Mouse (Mus musculus): ENCODE data around the gene Abi3. TPM values are rescaled to one million over a fixed set of nuclear protein-coding genes. Genes with fewer than 3 reads are reported as not detected.
"Not testable (repeated sequence)": the region's sequence is repeated elsewhere in the genome, so short reads cannot be mapped to it uniquely, and the experiment has no call there.

Abi3 gene
- total RNA-seq (2021), result 1 to 10 TPM; 3.3 to 4.9 TPM
- long read RNA-seq, experiment 1, full-length matches to known transcripts, result 1 of 3 reads
- long read RNA-seq, experiment 1, partial matches to known transcripts, result 1 of 3 reads
- long read RNA-seq, experiment 1, other reads (novel, unspliced or antisense), result 1 of 3 reads
- long read RNA-seq, experiment 2, full-length matches to known transcripts, result 2 of 2 reads
- long read RNA-seq, experiment 2, partial matches to known transcripts, result 0 of 2 reads
- long read RNA-seq, experiment 2, other reads (novel, unspliced or antisense), result 0 of 2 reads

GRCm38 (mm10) chr11:95842074-95842681 is at the start of gene Abi3:
Abi3 (minus strand) TSS chr11:95842476.
- peak; percentile 52 for DNase-seq
- intact Hi-C loops (cut with DNase I; ENCODE audit: low total_unique reads), result no loop called here

GRCm38 (mm10) chr11:95890462-95891051 is 48.3 kb upstream of the Abi3 start:
- DNase-seq, result no peak
- intact Hi-C loops (cut with DNase I; ENCODE audit: low total_unique reads), result no loop called here

GRCm38 (mm10) chr11:95879861-95880260 is 37.6 kb upstream of the Abi3 start:
- intact Hi-C loops (cut with DNase I; ENCODE audit: low total_unique reads), result loop anchor here (5.0 kb wide), 1 partner anchor 212 kb away; no protein-coding TSS in a partner anchor
- DNase-seq, result not testable (repeated sequence)

DNA sequence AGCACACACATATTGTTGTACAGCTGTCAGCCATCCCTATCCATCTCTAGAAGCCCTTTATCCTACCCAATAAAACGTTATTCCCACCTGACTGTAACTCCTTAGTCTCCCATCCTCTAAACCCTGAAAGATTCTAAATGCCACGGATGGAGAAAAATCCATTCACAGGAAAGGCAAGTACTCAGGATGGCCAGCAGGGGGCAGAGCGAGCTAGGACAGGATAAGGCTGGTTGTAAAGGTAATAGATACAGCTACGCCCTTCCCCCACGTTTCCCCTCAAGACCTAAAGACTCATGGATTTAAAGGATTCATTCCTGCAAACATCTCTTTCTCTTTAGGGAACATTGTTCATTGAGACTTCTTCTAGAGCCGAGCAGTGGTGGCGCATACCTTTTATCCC is 34.0 kb upstream of the Abi3 start:
- peak; percentile 52 for DNase-seq
- intact Hi-C loops (cut with DNase I; ENCODE audit: low total_unique reads), result loop anchor here (5.0 kb wide), 1 partner anchor 216 kb away; no protein-coding TSS in a partner anchor

DNA sequence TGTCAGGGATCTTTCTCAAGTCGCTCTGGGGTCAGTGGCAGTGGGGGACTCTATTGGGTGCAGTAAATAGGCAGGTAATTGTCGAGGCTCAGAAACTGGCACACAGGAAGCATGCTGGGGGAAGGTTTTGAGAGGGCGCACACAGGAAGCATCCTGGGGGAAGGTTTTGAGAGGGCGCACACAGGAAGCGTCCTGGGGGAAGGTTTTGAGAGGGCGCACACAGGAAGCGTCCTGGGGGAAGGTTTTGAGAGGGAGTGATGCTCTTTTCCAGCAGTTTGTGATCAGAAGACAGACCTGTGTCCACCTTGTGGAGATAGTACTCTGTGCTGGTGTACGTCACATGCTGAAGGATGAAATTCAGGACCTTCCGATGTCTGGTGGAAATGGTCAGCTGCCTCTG is 33.5 kb upstream of the Abi3 start:
- no peak for DNase-seq
- intact Hi-C loops (cut with DNase I; ENCODE audit: low total_unique reads), result loop anchor here (5.0 kb wide), 1 partner anchor 216 kb away; no protein-coding TSS in a partner anchor

DNA sequence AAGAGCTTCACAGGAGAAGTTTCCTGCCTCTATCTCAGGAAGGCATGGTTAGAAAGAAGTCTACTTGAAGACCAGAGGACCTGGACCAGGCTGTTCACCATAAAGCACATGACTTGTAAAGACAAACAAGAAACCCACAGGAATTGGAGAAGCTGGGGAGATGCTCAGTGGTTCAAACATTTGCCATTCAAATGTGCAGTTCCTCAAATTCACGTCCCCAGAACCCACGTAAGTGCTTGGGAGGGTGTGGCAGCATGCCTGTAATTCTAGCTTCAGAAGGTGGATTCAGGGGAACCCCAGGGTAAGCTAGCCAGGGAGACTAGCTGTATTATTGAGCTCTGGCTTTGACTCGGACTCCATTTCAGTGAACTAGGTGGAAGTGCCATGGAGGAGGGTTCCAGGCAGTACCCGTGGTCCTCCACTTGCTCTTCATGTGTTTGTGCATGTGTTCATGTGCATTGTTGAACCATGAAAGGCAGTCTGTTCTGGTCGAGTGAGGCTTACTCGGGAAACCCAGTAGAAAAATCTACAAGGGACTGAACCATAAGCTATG is 27.7 kb upstream of the Abi3 start:
- DNase-seq, result no peak
- intact Hi-C loops (cut with DNase I; ENCODE audit: low total_unique reads), result no loop called here

DNA sequence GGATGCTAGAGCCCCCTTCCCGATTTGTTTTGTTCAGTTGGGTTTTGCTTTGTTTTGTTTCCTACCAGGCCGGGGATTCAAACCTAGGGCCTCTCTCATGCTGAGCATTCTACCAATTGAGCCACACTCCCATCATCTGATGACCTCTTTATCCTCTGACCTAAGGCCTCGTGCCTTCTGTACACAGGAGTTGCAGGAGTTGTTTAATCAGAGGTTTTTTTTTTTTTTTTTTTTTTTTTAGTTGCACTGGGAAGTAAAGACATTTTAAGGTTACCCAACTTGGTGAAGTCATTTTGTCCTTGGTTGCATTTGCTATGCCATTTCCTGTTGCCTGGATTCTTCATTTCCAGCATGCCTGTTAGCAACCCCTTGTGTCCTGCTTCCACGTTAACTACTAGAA is 27.2 kb upstream of the Abi3 start:
- intact Hi-C loops (cut with DNase I; ENCODE audit: low total_unique reads), result no loop called here
- DNase-seq, result no peak

DNA sequence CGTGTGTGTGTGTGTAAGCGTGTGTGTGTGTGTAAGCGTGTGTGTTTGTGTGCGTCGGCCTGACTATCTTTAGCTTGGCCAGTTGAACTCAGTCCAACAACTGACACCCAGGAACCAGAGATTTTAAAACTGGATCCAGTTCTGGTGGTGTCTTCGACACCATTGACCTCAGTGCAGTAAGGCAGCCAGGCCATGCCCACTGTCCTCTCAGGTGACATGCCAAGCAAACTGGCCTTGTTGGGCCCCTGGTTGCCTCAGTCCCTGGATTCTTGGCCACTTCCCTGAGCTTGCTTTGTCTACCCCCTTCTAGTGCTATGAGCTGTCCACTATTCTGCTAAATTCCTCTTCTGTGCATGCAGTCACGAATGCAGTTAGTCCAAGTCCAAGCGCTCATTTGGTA is 19.1 kb upstream of the Abi3 start:
- DNase-seq, result no peak
- intact Hi-C loops (cut with DNase I; ENCODE audit: low total_unique reads), result no loop called here

- DNase-seq, result no peak
- intact Hi-C loops (cut with DNase I; ENCODE audit: low total_unique reads), result no loop called here
These were observed 17.8 kb upstream of the Abi3 start for GRCm38 (mm10) chr11:95860071-95860490.

- intact Hi-C loops (cut with DNase I; ENCODE audit: low total_unique reads), result no loop called here
- no peak for DNase-seq
These were observed 17.2 kb upstream of the Abi3 start for GRCm38 (mm10) chr11:95859468-95859855.

DNA sequence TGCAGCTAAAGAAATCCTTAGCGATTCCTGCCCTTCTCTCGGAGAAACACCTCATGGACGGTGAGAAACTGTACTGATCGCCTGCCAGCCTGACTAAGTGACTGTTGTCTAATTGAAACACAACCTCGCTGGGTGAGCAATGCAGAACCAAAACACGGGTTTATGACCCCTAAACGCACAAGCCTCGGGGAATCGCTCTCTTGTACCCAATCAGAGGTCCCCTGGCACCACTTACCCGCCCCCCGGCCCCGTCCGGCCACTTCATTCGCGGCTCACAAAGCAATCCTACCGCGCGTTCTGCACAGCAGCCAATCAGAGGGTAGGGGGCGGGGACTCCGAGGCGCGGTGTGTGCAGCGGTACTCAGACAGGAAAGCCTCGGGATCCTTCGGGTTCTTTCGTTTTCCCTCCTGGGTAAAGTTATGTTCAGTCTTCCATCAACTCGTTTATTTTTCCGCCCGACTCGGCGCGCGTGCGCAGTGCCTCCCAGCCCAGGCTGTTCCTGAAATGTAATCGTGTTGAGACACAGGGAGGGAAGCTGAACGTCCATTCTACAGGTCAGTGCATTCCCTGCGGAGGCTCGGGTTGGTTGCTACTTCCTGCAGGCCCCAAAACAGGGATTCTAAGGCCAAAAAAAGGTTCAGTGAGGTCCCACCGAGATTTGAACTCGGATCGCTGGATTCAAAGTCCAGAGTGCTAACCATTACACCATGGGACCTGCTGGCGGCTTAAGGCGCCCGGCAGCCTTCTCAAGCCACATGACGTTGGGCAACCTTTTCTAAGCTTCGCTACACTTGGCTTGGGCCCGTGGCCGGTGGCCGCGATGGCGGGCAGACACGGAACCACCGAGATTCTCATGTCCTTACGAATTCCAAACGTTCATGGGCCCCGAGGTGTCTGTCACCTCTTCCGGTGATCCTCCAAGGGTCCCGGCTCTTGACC is 16.5 kb upstream of the Abi3 start:
- intact Hi-C loops (cut with DNase I; ENCODE audit: low total_unique reads), result no loop called here
- peak; percentile 98 for DNase-seq

DNA sequence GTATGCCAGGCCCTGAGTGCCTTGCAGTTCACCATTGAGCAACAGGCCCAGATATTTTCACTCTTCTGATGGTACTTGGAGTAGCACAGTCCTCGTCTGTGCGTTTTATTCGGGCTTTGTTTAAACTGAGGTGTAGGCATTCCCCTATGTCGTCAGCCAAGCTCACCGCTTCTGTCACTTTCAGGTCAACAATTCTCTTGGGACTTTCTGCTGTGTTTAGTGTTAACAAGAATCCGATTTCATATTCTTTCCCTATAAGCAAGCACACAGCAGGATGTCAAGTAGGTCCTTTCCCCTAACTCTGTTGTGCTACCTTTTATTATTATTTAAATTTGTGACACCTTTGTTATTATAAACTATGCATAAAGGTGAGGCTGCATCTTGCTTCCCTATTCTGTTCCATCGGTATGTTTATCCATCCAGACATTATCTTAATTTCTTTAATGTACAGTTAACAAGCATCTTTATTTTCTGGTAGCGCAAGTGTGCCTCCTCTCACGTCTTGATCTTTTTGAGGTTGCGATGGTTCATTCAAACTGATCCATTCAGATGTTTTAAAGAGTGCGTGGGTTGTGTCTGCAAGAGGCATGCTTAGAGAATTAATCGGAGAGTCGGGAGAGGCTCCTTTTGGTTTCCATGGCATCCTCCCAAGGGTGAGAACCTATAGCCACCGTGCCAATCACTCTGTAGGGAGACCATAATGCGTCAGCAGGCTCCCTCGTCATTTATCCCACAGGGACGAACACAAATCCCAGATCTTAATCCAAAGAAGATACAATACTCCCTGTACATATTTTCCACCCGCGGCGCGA is 15.6 kb upstream of the Abi3 start:
- intact Hi-C loops (cut with DNase I; ENCODE audit: low total_unique reads), result no loop called here
- DNase-seq, result no peak

- no peak for DNase-seq
- intact Hi-C loops (cut with DNase I; ENCODE audit: low total_unique reads), result no loop called here
These were observed 15.0 kb upstream of the Abi3 start for GRCm38 (mm10) chr11:95857306-95857705.

DNA sequence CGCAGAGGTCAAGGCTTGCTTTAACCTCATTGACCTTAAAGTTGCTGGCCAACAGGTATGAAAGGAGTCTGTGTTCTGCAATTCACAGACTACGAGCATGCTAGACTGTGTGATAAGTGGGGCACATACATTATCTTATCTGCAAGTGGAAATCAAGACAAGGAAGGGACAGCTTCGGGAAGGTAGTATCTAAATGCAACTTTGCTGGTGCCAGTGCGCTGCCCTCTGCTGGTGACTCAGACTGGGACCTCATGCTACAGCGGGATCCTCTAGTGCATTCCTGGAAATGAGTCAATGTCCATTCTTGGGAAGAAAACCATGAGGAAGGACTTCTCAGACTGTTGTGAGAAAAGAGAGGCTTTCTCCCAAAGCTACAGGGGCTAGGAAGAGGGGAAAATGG is 11.4 kb upstream of the Abi3 start:
- DNase-seq, result peak; percentile 71
- intact Hi-C loops (cut with DNase I; ENCODE audit: low total_unique reads), result loop anchor here (2.0 kb wide), 1 partner anchor 25 kb away; no protein-coding TSS in a partner anchor

- no peak for DNase-seq
- intact Hi-C loops (cut with DNase I; ENCODE audit: low total_unique reads), result no loop called here
These were observed 8.6 kb upstream of the Abi3 start for GRCm38 (mm10) chr11:95850898-95851297.

- DNase-seq, result no peak
- intact Hi-C loops (cut with DNase I; ENCODE audit: low total_unique reads), result no loop called here
These were observed 2.7 kb upstream of the Abi3 start for GRCm38 (mm10) chr11:95844935-95845334.

- no peak for DNase-seq
- intact Hi-C loops (cut with DNase I; ENCODE audit: low total_unique reads), result no loop called here
These were observed 1.2 kb upstream of the Abi3 start for GRCm38 (mm10) chr11:95843421-95843950.

GRCm38 (mm10) chr11:95842953-95843352 is 677 bp upstream of the Abi3 start:
- intact Hi-C loops (cut with DNase I; ENCODE audit: low total_unique reads), result no loop called here
- DNase-seq, result no peak

DNA sequence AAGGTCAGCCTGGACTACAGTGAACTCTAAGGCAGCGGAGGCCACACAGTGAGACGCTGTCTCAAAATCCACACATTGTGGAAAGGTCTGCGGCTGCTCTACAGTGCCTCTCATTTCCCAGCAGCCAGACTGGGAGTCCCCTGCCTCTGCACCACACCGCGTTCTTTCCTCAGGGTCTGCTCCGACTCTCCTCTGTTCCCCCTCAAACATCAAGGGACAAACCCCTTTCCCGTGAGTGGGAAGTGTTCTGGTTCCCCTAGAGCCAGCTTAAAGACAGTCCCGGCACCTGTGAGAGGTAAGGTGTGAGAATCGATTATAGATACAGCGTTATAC is 812 bp downstream of the Abi3 start:
- intact Hi-C loops (cut with DNase I; ENCODE audit: low total_unique reads), result no loop called here
- DNase-seq, result no peak
